Mouse (Mus musculus) neural tube, embryonic 15.5 days (tissue): Measurements from ENCODE around the gene Aqp9. TPM values are rescaled to one million over a fixed set of nuclear protein-coding genes. Genes with fewer than 3 reads are reported as not detected.

Experiments
- polyA plus RNA-seq: library from polyadenylated mRNA; unstranded; fragments of >200 nt; fragmentation: Nextera tagmentation; extraction: Ambion mirVana; gene quantifications from 2 replicates; pipeline ENCODE4 v1.2.1, GENCODE M21; 2015

Aqp9 gene
- polyA plus RNA-seq, 1 experiment from 2014 or later: 1.1 TPM

Other genes with a start within 250 kb of the Aqp9 start
- gene Lipc, start 216.5 kb downstream of the Aqp9 start, polyA plus RNA-seq: 0.35 TPM in 1 of 2 replicates, not detected in the other
- 49.5 and 61.3 TPM in 2 replicates for gene Aldh1a2, start 47.1 kb upstream of the Aqp9 start, polyA plus RNA-seq